Mouse (Mus musculus) small intestine, adult 2 months (tissue): ENCODE data around the gene Gm10644.

Experiments used
- CTCF ChIP-seq: fragments of 200-500 bp; IDR thresholded peaks from 2 replicates; pipeline ENCODE4 v1.5.1; 2012; ENCODE audit warnings: low read depth, mild to moderate bottlenecking, control low read depth, inconsistent platforms, low read length, moderate library complexity, mixed read lengths; ENCODE audit not compliant: insufficient replicate concordance, insufficient read length; ENCODE audit errors: extremely low read depth
- POLR2A ChIP-seq: fragments of 200-500 bp; IDR thresholded peaks from 2 replicates; pipeline ENCODE4 v1.6.1; 2012; ENCODE audit warnings: low read depth, mild to moderate bottlenecking, control low read depth, inconsistent platforms, low read length, moderate library complexity

GRCm38 (mm10) chr8:83992488-83992887, 37.5 kb upstream of the Gm10644 start:
- TF ChIP-seq CTCF (no peak), POLR2A (no peak)
